Mouse (Mus musculus): ENCODE measurements around the gene 4933402N03Rik.

Gene 4933402N03Rik

DNA sequence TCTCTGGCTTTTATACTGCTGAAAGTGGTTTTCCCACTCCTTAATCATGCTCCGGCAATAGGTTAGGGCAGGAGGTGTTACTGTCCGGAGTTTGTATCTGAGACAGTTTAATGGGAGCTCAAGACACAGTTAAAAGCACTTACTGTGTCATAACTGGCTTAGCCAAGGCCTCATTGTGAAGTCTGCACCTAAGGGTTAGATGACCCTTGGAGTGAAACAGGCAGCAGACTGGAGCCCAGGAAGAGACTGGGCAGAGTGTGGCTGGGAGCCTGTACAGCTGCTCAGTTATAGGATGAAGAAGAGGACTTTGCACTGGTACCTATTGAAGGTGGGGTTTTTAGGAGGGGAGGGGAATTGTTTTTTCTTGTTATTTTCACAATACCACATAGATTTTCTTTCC, at the start of gene 4933402N03Rik:
TSS of gene 4933402N03Rik (minus strand) at position 101 of the 400 bp plus-strand sequence.
- no peak for DNase-seq (ENCODE audit: extremely low read depth, low read depth, low spot score)

DNA sequence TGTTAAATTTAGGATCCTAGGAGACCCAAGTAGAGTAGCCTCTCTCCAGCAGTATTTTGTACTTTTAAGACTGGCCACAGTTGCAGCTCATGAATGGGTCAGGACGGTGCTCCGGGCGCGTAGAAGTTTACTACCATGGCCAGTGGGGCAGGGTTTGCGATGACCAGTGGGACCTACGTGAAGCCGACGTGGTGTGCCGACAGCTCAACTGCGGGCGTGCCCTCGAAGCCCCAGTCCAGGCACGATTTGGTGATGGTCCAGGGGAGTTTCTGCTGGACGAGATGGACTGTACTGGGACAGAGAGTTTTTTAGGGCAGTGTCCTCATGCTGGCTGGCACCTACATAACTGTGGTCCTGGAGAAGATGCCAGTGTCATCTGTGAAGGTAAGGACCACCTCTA, 41.9 kb upstream of the 4933402N03Rik start:
- DNase-seq (ENCODE audit: extremely low read depth, low read depth, low spot score), result no peak

DNA sequence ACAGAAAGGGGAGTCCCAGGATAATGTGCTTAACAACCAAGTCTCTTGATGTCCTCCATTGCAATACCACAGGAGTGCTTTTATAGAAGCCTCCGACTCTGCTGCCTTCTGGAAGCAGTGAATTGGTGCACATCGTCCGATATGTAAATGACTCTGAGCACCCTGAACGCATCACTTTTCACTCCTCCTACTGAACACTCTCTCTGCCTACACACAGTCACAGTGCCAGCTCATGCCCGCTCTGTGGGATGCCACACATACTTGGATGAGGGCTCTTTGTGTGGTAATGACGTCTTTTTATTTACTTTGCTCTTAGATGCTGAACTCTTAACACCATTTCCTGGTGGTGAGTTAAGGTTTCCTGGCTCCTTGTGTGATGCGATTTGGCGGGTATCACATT, 40.9 kb upstream of the 4933402N03Rik start:
- DNase-seq (ENCODE audit: extremely low read depth, low read depth, low spot score), result no peak

DNA sequence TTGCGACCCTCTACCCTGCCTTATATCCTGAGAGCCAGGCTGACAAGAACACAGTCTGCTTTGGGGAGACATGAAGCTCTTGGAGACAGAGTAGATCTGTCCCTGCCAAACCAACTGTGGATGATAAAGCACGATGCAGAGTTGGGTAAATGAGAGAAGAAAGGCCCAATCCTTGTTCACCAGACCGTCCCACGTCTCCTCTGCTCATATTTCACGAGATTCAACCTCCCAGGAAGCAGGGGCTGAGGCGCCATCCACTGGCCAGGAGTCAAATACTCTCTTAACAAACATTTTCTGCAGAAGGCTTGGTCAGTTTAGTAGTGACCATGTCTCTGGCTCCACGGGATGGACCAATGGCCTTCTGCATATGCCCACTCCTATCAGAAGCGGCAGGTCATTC, 38.2 kb upstream of the 4933402N03Rik start:
- no peak for DNase-seq (ENCODE audit: extremely low read depth, low read depth, low spot score)

DNA sequence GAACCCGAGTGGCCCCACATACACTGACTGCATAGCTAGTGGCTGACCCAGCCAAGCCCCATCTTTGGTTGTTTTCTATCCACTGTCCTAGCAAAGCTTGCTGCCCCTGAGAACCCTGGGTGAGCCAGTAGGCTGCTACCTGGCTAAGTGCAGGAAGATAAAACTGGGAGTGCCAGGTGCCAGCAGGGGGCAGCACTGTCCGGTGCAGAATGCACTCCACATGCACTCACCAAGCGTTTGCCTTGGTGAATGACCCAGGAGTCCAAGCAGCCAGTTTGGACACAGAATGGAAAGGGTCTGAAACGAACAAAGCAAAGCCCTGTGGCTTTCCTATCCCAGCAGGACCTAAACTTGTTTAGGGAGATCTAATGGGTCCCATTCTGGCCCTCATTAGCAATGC, 36.6 kb upstream of the 4933402N03Rik start:
- DNase-seq (ENCODE audit: extremely low read depth, low read depth, low spot score), result no peak

DNA sequence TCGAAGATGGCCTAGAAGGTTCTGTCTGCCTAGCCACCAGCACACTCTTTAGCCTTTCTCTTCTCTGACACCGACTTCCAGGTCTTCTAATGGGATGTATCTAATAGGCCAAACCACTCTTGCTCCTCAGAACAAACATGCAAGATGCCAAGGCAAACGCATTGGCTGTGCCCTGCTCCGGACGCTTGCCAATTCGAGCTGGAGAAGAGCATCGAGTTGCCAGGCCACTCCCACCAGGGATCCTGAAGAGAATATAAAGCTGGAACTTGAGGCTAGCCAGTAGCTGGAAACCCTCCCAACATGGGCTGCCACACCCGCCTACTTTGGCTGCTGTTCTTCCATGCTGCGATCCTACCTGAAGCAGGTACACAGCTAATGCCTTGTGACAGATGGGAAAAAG, 28.0 kb upstream of the 4933402N03Rik start, which contains the start of gene 5430419D17Rik:
TSS of gene 5430419D17Rik (plus strand) at position 282 of the 400 bp plus-strand sequence.
- no peak for DNase-seq (ENCODE audit: extremely low read depth, low read depth, low spot score)

DNA sequence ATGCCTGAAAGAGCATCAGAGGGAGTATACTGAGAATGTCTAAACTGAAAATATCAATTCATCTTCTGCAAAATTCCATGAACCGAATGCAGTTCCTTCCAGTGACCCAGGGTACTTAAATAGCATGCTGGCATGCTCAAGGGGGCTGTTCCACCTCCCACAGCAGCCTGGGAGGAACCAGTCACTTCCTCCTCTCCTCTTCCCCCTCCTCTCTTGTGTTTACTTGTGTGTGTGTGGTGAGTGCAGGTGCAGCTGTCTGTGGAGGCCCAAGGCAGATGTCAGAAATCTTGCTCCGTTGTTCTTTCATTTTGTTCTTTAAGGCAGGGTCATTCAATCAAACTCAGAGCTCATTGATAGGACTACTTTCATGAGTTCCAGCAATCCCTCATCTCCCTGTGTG, 23.0 kb upstream of the 4933402N03Rik start:
- DNase-seq (ENCODE audit: extremely low read depth, low read depth, low spot score), result no peak

DNA sequence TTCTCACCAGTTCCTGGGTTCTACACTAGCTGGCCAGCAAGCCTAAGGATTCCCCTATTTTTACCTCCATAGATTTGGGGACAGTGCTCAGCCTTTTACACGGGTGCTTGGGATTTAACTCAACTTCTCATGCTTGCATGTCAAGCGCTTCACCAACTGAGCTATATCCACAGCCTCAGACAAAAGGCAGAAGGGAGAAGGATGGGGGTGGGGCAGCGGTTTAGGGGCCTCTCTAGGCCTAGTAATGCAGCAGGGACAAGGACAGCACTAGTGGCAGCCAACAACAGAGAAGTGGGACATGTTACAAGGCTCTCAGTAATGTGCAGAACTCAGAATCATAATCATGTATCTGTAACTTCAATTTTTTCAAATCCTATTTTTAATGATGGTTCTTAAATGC, 21.7 kb upstream of the 4933402N03Rik start:
- no peak for DNase-seq (ENCODE audit: extremely low read depth, low read depth, low spot score)

DNA sequence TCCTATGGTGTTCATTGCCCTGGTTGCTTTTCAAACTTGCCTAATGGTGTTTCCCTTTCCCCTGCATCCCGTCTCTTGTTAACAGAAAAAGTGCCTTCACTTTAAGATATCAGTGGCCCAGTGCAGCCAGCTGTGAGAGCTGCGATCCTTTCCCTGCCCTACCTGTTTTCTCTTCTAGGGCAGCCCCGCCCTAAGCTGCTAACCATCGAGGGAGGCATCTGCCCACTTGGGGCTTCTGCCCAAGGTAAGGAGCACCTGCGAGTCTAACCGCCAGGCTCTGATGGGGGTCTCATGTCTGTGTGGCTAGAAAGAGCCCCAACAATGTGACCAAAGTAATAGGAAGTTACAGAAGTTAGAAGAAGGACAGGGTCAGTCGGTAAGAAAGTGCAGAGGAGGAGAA, 16.1 kb upstream of the 4933402N03Rik start:
- no peak for DNase-seq (ENCODE audit: extremely low read depth, low read depth, low spot score)

DNA sequence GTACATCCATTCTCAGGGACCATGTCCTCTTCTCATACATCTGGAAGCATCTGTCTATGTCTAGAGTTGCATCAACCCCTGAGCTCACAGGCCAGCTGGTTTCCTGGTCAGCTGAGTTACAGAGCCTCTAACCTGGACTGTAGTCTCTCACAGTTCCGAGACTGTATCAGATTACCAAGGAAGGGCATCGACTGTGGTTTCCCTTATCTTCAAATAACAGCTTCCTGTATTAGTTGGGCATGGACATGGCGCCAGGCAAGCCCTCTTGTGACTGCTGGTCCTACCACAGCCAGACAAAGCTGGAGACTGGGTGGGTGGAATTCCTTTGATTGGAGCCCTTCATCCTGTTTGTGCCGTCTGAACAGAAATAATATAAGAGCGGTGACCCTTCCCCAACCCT, 6.9 kb upstream of the 4933402N03Rik start:
- DNase-seq (ENCODE audit: extremely low read depth, low read depth, low spot score), result no peak

DNA sequence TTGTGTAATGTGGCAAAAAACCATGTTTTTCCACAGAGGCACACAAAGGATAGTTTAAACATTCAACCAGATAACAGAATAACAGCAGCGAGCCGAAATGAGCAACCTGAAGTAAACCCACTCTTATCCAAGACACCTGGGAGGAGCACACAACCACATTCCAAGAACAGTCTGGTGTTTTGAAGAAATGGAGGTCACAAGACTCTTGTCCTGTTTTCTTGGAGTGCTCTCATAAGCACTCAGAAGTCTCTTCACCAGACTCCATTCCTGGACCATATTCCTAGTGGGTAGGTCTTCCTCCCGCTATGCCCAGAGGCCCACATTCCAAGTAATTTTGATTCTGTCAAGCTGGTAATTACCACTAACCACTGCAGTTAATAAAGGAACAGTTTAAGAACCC, 4.1 kb upstream of the 4933402N03Rik start:
- DNase-seq (ENCODE audit: extremely low read depth, low read depth, low spot score), result no peak

DNA sequence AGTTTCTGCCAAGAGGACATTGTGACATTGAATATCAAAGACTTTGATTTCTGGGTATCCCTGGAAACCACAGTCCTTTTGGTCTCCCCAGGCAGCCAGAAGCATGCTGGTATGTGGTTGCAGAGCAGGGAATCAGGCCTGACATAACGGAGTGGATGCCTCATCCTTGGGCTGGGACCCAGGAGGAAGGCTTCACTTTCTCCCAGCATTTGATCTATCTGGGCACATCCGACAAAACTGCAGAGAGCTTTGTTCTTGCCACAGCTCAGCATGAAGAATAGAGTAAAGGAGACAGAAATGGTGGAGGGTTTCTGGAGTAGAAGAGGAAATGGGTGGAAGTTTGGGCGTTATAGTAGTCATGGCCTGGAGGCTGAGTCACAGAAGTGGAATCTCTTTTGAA, 12.9 kb downstream of the 4933402N03Rik start:
- no peak for DNase-seq (ENCODE audit: extremely low read depth, low read depth, low spot score)

DNA sequence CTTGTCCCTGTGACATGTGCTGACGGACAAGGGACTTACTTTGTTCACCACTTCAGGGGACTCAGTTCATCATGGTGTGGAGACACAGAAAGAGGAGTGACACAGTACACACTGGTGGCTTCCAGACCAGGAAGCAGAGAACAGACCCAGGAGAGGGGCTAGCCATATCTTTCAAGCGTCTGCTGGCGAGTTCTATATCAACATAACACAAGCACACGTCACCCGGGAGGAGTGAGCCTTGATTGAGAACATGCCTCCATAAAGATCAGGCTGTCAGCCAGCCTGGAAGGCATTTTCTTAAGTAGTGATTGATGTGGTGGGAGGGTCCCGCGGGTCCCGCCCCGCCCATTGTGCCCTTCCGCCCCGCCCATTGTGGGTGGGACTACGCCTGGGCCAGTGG, 16.1 kb downstream of the 4933402N03Rik start:
- DNase-seq (ENCODE audit: extremely low read depth, low read depth, low spot score), result no peak

DNA sequence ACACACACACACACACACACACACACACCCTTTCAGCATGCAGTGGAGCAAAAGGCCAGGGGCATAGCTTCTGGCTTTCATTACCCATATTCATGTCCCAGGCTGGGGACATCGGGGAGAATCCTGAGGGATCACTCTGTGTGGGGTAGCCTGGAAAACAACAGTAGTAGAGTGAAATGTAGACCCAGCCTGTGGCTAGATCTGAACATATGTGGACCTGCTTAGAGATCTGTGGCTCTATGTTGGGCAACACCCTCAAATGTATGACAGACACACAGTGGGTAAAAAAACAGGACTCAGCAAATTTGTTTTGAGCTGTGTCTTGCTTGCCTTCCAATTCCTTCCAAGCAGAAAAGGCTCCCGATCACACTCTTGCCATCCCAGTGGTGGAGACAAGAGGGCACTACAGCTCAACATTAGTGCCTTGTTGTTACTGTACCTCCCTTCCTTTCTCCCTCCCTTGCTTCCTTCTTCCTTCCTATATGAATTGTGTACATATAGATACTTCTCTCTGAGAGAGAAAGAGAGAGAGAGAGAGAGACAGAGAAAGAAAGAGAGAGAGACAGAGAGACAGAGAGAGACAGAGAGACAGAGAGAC, 23.8 kb downstream of the 4933402N03Rik start:
- DNase-seq (ENCODE audit: extremely low read depth, low read depth, low spot score), result no peak

DNA sequence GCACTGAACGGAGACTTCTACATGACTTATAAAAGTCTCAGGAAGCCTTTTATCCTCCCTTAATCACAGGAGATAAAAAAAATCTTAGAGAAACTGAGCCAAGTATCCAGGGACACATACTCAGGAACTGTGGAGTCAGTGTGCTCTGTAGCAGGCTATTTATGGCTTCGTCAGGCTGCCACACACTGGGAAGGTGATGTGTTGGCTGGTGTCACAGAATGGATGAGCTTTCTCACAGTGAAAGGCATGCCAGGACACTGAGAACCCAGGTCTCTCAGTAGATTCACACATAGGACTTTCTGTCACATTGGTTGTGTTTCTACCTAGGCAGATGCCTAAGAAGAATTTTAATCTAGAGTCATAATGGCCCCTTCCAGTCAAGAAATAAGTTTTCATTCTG, 31.7 kb downstream of the 4933402N03Rik start:
- DNase-seq (ENCODE audit: extremely low read depth, low read depth, low spot score), result no peak

DNA sequence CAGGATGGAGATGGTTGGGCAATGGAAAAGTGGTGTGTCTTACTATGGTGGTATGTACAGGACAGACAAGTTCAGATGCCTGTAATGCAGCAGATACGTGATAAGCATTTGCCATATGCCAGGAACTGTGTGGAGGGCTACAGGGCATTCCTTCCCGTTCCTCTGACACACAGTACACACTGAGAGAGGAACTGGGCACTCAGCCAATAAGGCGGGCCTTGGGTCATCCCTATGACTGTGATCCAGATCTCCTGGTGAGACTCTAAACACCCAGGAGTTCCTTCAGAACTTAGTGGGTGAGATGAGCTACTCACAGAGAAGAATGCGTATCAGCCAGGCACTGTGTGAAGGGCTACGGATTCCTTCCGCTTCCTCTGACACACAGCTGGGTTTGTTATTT, 32.4 kb downstream of the 4933402N03Rik start:
- no peak for DNase-seq (ENCODE audit: extremely low read depth, low read depth, low spot score)

DNA sequence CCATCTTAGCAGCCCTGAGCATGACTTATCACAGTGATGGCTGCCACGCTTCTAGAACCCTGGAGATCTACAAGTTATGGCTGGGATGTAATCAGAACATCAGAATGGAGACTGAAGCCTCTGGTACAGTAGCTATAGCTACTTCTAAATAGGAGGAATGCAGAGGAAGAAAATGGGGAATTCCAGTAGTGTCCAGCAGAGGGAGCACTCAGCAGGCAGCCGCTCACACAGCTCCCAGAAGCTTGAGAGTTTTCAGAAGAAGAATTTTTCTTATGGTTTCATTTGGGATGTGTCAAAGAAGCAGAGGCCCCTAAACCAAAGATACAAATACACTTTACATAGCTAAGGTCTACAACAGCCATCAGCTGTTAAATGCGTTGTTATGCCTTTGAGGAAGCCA, 33.6 kb downstream of the 4933402N03Rik start:
- no peak for DNase-seq (ENCODE audit: extremely low read depth, low read depth, low spot score)
